Mouse (Mus musculus) liver, embryonic 16.5 days (tissue): Measurements from ENCODE around the gene Nr5a2. TPM values are rescaled to one million over a fixed set of nuclear protein-coding genes. Genes with fewer than 3 reads are reported as not detected.
A peak's percentile ranks its signal among the peaks of the same experiment; 100 is the strongest.

Experiments used
- ATAC-seq: fragments of 200-750 bp; cut with Nextera tagmentation; 2 replicates; pipeline ENCODE4 v1.8.0; 2017; ENCODE audit warnings: low read depth, mild to moderate bottlenecking, moderate number of reproducible peaks, moderate library complexity
- H3K27ac ChIP-seq: fragments of 300-500 bp; sonication (generic); 2 replicates; pipeline ENCODE4 v1.5.1; 2014; ENCODE audit warnings: mild to moderate bottlenecking, low read length
- H3K27me3 ChIP-seq: fragments of 300-500 bp; sonication (generic); 2 replicates; pipeline ENCODE4 v1.6.1; 2014; ENCODE audit warnings: low read depth, low read length, mixed read lengths; ENCODE audit not compliant: control insufficient read depth, insufficient read depth
- H3K36me3 ChIP-seq: fragments of 300-500 bp; sonication (generic); 2 replicates; pipeline ENCODE4 v1.6.1; 2014; ENCODE audit warnings: mild to moderate bottlenecking; ENCODE audit not compliant: control insufficient read depth, insufficient read depth
- H3K4me1 ChIP-seq: fragments of 300-500 bp; sonication (generic); 2 replicates; pipeline ENCODE4 v1.6.1; 2014; ENCODE audit warnings: low read depth, low read length, mixed read lengths; ENCODE audit not compliant: control insufficient read depth
- H3K4me2 ChIP-seq: fragments of 300-500 bp; sonication (generic); 2 replicates; pipeline ENCODE4 v1.6.1; 2014; ENCODE audit warnings: low read depth, low read length, mixed read lengths
- H3K4me3 ChIP-seq: fragments of 300-500 bp; sonication (generic); 2 replicates; pipeline ENCODE4 v1.5.1; 2014; ENCODE audit warnings: low read depth, mild to moderate bottlenecking, low read length
- H3K9ac ChIP-seq: fragments of 300-500 bp; sonication (generic); 2 replicates; pipeline ENCODE4 v1.6.1; 2014; ENCODE audit warnings: low read depth, low read length
- H3K9me3 ChIP-seq: fragments of 300-500 bp; sonication (generic); replicated peaks from 2 replicates; pipeline ENCODE4 v1.6.1; 2016; ENCODE audit warnings: low read length; ENCODE audit not compliant: control insufficient read depth
- WGBS: fragments of 180-500 bp; shearing (Covaris S2); extraction: QIAGEN DNeasy Blood & Tissue Kit; methylation state at CpG from one replicate; pipeline ENCODE4 v1.1.7; 2014; ENCODE audit not compliant: insufficient replicate concordance; 5-methylcytosine and 5-hydroxymethylcytosine counted together
- polyA plus RNA-seq: library from polyadenylated mRNA; unstranded; fragments of >200 nt; fragmentation: Nextera tagmentation; extraction: Ambion mirVana; gene quantifications from 2 replicates; pipeline ENCODE4 v1.2.1, GENCODE M21; 2015

Nr5a2 gene
- polyA plus RNA-seq, 1 experiment from 2014 or later: 2.9 TPM

- no peak overlapping the region for H3K4me3 ChIP-seq
Observed at GRCm38 (mm10) chr1:136970995-136971394, 10.7 kb upstream of the Nr5a2 start.

GRCm38 (mm10) chr1:136966728-136967386, 6.6 kb upstream of the Nr5a2 start:
- Histone ChIP-seq H3K27ac (peak overlapping the region; percentile 48), H3K9me3 (no peaks in the 10 kb centered on the region), H3K27me3 (no peaks in the 10 kb centered on the region), H3K9ac (no peak overlapping the region), H3K4me1 (no peaks in the 10 kb centered on the region), H3K4me3 (no peak overlapping the region), H3K4me2 (peak overlapping the region; percentile 36), H3K36me3 (no peaks in the 10 kb centered on the region)
- ATAC-seq: peak; percentile 72
- 49% methylated on average over 12 of the region's 12 CpGs for WGBS

More at GRCm38 (mm10) chr1:136970995-136971394, 10.7 kb upstream of the Nr5a2 start:
- H3K27ac ChIP-seq: no peak overlapping the region
- no peaks in the 10 kb centered on the region for H3K36me3 ChIP-seq
- no peaks in the 10 kb centered on the region for H3K9me3 ChIP-seq
- no peak for ATAC-seq
- no peaks in the 10 kb centered on the region for H3K27me3 ChIP-seq
- no peak overlapping the region for H3K9ac ChIP-seq
- no peaks in the 10 kb centered on the region for H3K4me1 ChIP-seq
- H3K4me2 ChIP-seq: no peak overlapping the region
- WGBS: 48% methylated on average over 8 of the region's 8 CpGs

GRCm38 (mm10) chr1:136959491-136959890, 757 bp downstream of the Nr5a2 start:
- H3K9ac ChIP-seq: no peak overlapping the region
- 44% methylated on average over 1 of the region's 1 CpGs for WGBS
- H3K9me3 ChIP-seq: no peaks in the 10 kb centered on the region
- peak overlapping the region; percentile 42; the same call in 1 of the 2 replicates for H3K4me2 ChIP-seq
- peaks cover 5% of the 10 kb centered on the region; the same call in 1 of the 2 replicates for H3K27me3 ChIP-seq
- ATAC-seq: no peak
- H3K4me3 ChIP-seq: peak overlapping the region; percentile 40
- H3K4me1 ChIP-seq: no peaks in the 10 kb centered on the region
- no peaks in the 10 kb centered on the region for H3K36me3 ChIP-seq
- peak overlapping the region; percentile 50; the same call in 1 of the 2 replicates for H3K27ac ChIP-seq

GRCm38 (mm10) chr1:136958666-136959065, 1.6 kb downstream of the Nr5a2 start:
- Histone ChIP-seq H3K27me3 (peaks cover 12% of the 10 kb centered on the region), H3K4me1 (no peaks in the 10 kb centered on the region), H3K4me2 (peak overlapping the region; percentile 42), H3K36me3 (no peaks in the 10 kb centered on the region), H3K9ac (no peak overlapping the region), H3K9me3 (no peaks in the 10 kb centered on the region), H3K27ac (no peak overlapping the region; the same call in 1 of the 2 replicates), H3K4me3 (peak overlapping the region; percentile 40)
- WGBS: 4% methylated on average over 9 of the region's 9 CpGs
- no peak for ATAC-seq

GRCm38 (mm10) chr1:136958185-136958584, 2.1 kb downstream of the Nr5a2 start:
- WGBS: 4% methylated on average over 10 of the region's 13 CpGs
- no peaks in the 10 kb centered on the region for H3K4me1 ChIP-seq
- H3K27me3 ChIP-seq: peaks cover 15% of the 10 kb centered on the region
- H3K36me3 ChIP-seq: no peaks in the 10 kb centered on the region
- peak overlapping the region; percentile 46 for H3K4me2 ChIP-seq
- ATAC-seq: no peak
- H3K4me3 ChIP-seq: peak overlapping the region; percentile 42
- no peaks in the 10 kb centered on the region for H3K9me3 ChIP-seq
- peak overlapping the region; percentile 10; the same call in 1 of the 2 replicates for H3K27ac ChIP-seq
- H3K9ac ChIP-seq: no peak overlapping the region

- Histone ChIP-seq H3K9ac (no peak overlapping the region), H3K27me3 (peaks cover 20% of the 10 kb centered on the region), H3K4me2 (peak overlapping the region; percentile 46), H3K4me3 (peak overlapping the region; percentile 42), H3K4me1 (no peaks in the 10 kb centered on the region), H3K9me3 (no peaks in the 10 kb centered on the region), H3K36me3 (no peaks in the 10 kb centered on the region), H3K27ac (no peak overlapping the region; the same call in 1 of the 2 replicates)
- WGBS: 7% methylated on average over 8 of the region's 8 CpGs
- ATAC-seq: no peak
Observed at GRCm38 (mm10) chr1:136957696-136958095, 2.6 kb downstream of the Nr5a2 start.

- Histone ChIP-seq H3K4me3 (no peak overlapping the region), H3K9ac (no peak overlapping the region), H3K4me1 (no peaks in the 10 kb centered on the region; the same call in 1 of the 2 replicates), H3K36me3 (no peaks in the 10 kb centered on the region), H3K4me2 (0 out of 2 replicates have a peak overlapping the region, but pooled peaks have one; percentile 56), H3K9me3 (no peaks in the 10 kb centered on the region), H3K27ac (no peak overlapping the region), H3K27me3 (peaks cover 46% of the 10 kb centered on the region)
- 20% methylated on average over 3 of the region's 3 CpGs for WGBS
- no peak for ATAC-seq
Observed at GRCm38 (mm10) chr1:136954108-136954494, 6.1 kb downstream of the Nr5a2 start.

- ATAC-seq: no peak
- H3K27me3 ChIP-seq: peaks cover 51% of the 10 kb centered on the region
- no peak overlapping the region for H3K27ac ChIP-seq
- no peaks in the 10 kb centered on the region for H3K9me3 ChIP-seq
- H3K4me2 ChIP-seq: peak overlapping the region; percentile 56; the same call in 1 of the 2 replicates
- peak overlapping the region; percentile 13; the same call in 1 of the 2 replicates for H3K4me3 ChIP-seq
- H3K9ac ChIP-seq: no peak overlapping the region
- H3K4me1 ChIP-seq: no peaks in the 10 kb centered on the region; the same call in 1 of the 2 replicates
- 3% methylated on average over 15 of the region's 15 CpGs for WGBS
- no peaks in the 10 kb centered on the region for H3K36me3 ChIP-seq
Observed at GRCm38 (mm10) chr1:136953444-136954107, 6.7 kb downstream of the Nr5a2 start.
